Mouse (Mus musculus) T-helper 2 cell (primary cell): ENCODE results near the gene Spata9.

ENCODE experiments used
- in situ Hi-C: fragments of 300-600 bp; cut with MboI, MseI; formaldehyde crosslinking; loops from one replicate; pipeline ENCODE4 v1.15.1; 2025; ENCODE audit warnings: high pct_unique_total_duplicates

The Spata9 gene

DNA sequence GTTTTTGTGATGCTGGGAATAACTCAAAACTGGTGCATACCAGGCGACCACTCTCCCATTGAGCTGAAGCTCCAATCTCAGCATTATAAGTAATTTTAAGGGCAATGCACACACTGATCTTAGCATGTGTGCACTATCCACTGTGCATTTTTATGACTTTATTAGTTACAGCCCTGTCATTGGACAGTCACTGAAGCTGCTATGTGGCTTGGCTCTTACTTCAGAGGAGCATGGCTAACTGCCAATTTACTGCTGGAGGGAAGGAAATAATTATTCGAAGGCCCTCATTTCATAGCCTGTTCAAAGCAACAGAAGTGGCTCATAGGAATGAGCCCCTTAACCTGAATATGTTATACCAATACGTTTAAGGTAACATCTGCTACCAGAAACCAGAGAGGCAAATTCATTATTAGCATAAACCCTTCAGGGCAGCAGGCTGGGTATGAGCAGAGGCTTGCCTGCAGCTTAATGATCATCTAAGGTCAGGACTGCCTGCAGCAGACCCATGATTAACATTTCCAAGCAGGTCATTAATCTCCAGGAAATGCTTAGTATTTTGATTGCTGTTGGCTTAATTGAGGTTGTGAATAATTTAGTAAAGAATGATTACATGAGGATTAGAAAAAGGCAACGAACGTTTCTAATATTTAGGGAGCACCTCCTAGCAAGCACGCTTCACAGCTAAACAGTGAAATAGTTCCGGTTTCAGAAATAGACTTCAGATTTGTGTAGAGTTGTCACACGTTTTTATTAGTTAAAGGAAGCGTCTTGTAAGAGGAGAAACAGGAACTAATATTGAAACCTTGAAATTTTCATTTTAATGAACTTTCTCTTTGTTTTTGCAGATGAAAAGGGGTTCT, 25.4 kb downstream of the Spata9 start:
- in situ Hi-C loops: no loop called here

GRCm38 (mm10) chr13:76003272-76003671, 36.3 kb downstream of the Spata9 start:
- in situ Hi-C loops: no loop called here

GRCm38 (mm10) chr13:76014511-76014910, 47.6 kb downstream of the Spata9 start:
- in situ Hi-C loops: no loop called here

DNA sequence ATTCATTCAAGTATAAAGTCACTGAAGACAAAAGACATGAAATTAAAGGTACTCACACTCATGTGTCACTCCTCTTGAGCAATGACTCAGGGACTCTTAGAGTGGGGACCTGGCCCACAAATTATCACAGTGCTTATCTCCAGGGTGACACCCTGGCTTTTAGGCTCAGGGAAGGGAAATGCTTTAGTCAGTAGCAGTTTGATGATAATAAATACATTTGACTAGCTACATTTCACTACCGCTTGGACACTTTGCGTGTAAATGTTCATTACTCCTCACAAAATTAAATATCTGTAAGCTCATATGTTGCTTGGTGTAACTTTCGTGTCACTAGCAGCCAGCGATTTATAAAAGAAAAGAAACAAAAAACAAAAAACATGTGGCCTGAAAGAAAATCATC, 50.5 kb downstream of the Spata9 start:
- in situ Hi-C loops: no loop called here

- in situ Hi-C loops: no loop called here
These were observed 51.3 kb downstream of the Spata9 start, which contains the start of gene Rfesd for GRCm38 (mm10) chr13:76017974-76018843. Gene Rfesd, minus strand, starts transcription at chr13:76018719.

- in situ Hi-C loops: no loop called here
These were observed 52.0 kb downstream of the Spata9 start for GRCm38 (mm10) chr13:76018844-76019400.

DNA sequence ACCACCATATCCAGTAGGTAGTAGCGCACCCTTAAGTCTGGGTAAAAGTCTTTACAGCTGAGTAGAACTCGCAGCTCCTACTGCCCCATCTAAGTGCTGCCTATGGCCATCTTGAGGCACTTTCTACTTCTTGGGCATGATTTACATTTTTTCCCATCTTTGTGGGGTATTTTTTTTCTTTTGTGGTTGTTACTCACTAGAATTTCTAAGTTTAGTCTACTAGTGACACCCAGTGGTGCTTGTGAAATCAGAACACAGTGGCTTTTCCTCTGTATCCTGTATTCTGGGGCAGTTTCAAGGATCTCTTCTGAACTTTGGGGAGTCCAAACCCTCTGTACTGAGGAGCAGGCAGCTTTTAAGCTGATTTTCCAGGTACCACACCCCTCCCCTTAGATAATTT, 54.8 kb downstream of the Spata9 start:
- in situ Hi-C loops: no loop called here

- in situ Hi-C loops: no loop called here
These were observed 57.6 kb downstream of the Spata9 start for GRCm38 (mm10) chr13:76024588-76024987.

- in situ Hi-C loops: no loop called here
These were observed 75.5 kb downstream of the Spata9 start for GRCm38 (mm10) chr13:76042455-76042854.

DNA sequence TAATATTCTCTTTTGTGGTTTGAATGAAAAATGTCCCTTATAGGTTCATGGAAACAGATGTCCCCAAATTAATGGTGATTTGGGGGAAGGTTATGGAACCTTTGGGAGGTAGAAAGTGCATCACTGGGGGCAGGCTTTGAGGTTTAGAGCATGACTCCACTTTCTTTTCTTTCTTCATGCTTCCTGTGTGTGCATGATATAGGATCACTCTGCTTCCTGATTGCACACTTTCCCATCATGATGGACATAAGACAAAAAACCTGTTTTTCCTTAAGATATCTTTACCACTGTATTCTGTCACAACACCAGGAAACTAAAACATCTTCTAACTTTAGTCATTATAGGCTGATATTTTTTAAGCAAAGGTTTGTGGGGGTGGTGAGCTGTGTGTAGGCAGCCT, 78.0 kb downstream of the Spata9 start:
- in situ Hi-C loops: no loop called here
